Mouse (Mus musculus) lung, postnatal 0 days (tissue): ENCODE data around the gene Ensa. TPM values are rescaled to one million over a fixed set of nuclear protein-coding genes. Genes with fewer than 3 reads are reported as not detected.

Source experiments
- ATAC-seq: fragments of 200-750 bp; cut with Nextera tagmentation; 2 replicates; pipeline ENCODE4 v1.8.0; 2017; ENCODE audit warnings: moderate library complexity
- DNase-seq: peaks from one replicate; pipeline ENCODE4 v3.0.0-alpha.2; 2016; ENCODE audit warnings: low spot score
- H3K27ac ChIP-seq: fragments of 300-500 bp; sonication (generic); 2 replicates; pipeline ENCODE4 v1.5.1; 2014; ENCODE audit warnings: antibody characterized with exemption, mild to moderate bottlenecking, low read length, mixed read lengths
- H3K27me3 ChIP-seq: fragments of 300-500 bp; sonication (generic); replicated peaks from 2 replicates; pipeline ENCODE4 v1.6.1; 2014; ENCODE audit warnings: low read length, mixed read lengths; ENCODE audit not compliant: insufficient read depth
- H3K36me3 ChIP-seq: fragments of 300-500 bp; sonication (generic); 2 replicates; pipeline ENCODE4 v1.6.1; 2014; ENCODE audit warnings: low read length, mixed read lengths; ENCODE audit not compliant: insufficient read depth
- H3K4me1 ChIP-seq: fragments of 300-500 bp; sonication (generic); 2 replicates; pipeline ENCODE4 v1.6.1; 2014; ENCODE audit warnings: antibody characterized with exemption, low read depth, low read length, mixed read lengths; ENCODE audit not compliant: insufficient read depth
- H3K4me2 ChIP-seq: fragments of 300-500 bp; sonication (generic); replicated peaks from 2 replicates; pipeline ENCODE4 v1.6.1; 2014; ENCODE audit warnings: low read depth, mild to moderate bottlenecking, low read length, moderate library complexity, mixed read lengths
- H3K4me3 ChIP-seq: fragments of 300-500 bp; sonication (generic); 2 replicates; pipeline ENCODE4 v1.5.1; 2014; ENCODE audit warnings: low read depth, low read length
- H3K9ac ChIP-seq: fragments of 300-500 bp; sonication (generic); replicated peaks from 2 replicates; pipeline ENCODE4 v1.6.1; 2014; ENCODE audit warnings: low read depth, mild to moderate bottlenecking
- H3K9me3 ChIP-seq: fragments of 300-500 bp; sonication (generic); 2 replicates; pipeline ENCODE4 v1.6.1; 2016; ENCODE audit warnings: low read length, mixed read lengths
- CTCF ChIP-seq: IDR thresholded peaks from 2 replicates; pipeline ENCODE4 v1.5.1; 2016; ENCODE audit warnings: antibody characterized with exemption, mild to moderate bottlenecking
- EP300 ChIP-seq: IDR thresholded peaks from 2 replicates; pipeline ENCODE4 v1.6.1; 2016; ENCODE audit warnings: antibody characterized with exemption, mild to moderate bottlenecking, control low read depth
- WGBS: fragments of 180-500 bp; shearing (Covaris S2); extraction: QIAGEN DNeasy Blood & Tissue Kit; methylation state at CpG from one replicate; pipeline ENCODE4 v1.1.7; 2014; 5-methylcytosine and 5-hydroxymethylcytosine counted together
- polyA plus RNA-seq: library from polyadenylated mRNA; unstranded; fragments of >200 nt; fragmentation: Nextera tagmentation; extraction: Ambion mirVana; gene quantifications from 2 replicates; pipeline ENCODE4 v1.2.1, GENCODE M21; 2015

Ensa gene
- polyA plus RNA-seq, 1 experiment from 2014 or later: 52.0 TPM

- Histone ChIP-seq H3K4me2 (peak overlapping the region; percentile 47), H3K4me1 (peaks cover 52% of the 10 kb centered on the region), H3K9me3 (no peaks in the 10 kb centered on the region), H3K4me3 (peak overlapping the region; percentile 4; the same call in 1 of the 2 replicates), H3K27me3 (no peaks in the 10 kb centered on the region), H3K9ac (0 out of 2 replicates have a peak overlapping the region, but pooled peaks have one; percentile 19), H3K36me3 (no peaks in the 10 kb centered on the region), H3K27ac (peak overlapping the region; percentile 99)
- ATAC-seq (peak; percentile 61), DNase-seq (peak; percentile 89)
- TF ChIP-seq EP300 (peak; percentile 13; the same call in 1 of the 2 replicates), CTCF (no peak)
- 6% methylated on average over 6 of the region's 6 CpGs for WGBS
These were observed 50.0 kb downstream of the Ensa start for GRCm38 (mm10) chr3:95674812-95675211.

DNA sequence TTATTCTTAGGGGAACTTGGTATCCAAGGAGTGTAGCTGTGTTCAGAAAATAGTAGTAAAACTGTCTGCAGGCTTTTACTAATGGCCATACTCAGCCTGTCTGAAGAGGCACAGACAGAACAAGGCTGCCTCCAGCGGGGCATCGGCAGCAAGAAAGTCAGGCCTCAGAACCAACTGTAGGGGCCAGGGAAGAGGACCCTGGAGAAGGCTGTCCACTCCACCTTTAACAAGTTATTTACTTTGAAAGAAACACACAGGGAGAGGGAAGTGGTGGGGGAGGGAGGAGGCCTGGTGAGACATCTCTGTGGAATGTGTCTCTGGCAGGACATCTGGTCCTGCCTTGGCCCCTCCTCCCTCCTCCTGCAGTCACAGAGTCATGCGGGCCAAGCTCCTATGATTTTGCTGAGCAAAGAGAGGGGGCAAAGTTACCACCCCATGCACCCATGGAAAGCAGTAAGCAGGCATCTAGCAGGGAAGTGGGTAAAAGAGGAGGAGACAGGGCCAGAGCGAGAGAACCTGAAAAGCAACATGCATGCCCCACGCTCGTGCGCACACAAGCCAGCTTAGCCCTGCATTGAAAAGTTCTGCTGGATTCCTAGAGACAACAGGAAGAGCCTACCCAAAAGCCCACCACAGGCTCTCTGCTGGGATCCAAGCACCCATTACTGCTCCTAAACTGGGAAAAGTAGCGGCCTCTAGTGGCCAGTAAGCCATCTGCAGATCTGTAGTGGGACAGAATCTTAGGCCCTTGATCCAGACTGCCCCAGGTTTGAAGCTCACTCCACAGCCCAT lies 50.7 kb downstream of the Ensa start:
- 14% methylated on average over 7 of the region's 8 CpGs for WGBS

DNA sequence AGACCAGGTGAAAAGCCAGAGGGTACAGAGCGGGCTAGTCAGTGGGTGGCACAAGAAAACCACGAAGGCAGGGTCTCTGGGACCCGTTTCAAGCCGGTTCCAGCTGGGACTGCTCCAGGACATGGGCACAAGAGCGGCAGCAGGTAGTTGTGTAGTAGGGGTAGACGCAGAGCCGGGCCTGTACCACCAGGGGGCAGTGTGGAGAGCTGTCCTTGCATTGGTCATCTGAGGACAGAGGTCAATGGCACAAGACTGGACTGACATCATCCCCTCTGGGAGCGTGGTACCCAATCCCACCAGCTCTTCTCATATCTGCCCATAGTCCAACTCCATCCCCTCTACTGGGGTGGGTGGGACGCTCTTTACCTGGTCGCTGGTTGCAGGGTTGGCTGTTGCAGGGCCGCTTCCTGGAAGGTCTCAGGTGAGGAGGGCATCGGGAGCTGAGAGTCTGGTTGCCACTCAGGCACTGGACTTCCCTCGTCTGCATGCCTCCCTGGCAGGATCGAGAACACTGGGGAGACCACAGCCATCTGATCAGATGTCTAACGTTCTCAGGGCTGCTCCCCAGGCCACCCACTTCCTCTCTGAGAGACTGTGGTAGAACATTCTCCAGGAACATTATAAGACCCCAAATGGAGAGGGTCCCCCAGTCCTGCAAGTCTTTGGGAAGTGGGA lies 52.1 kb downstream of the Ensa start:
- no peaks in the 10 kb centered on the region for H3K27me3 ChIP-seq
- ATAC-seq (no peak), DNase-seq (peak; percentile 84)
- H3K9me3 ChIP-seq: no peaks in the 10 kb centered on the region
- H3K4me1 ChIP-seq: peaks cover 44% of the 10 kb centered on the region
- TF ChIP-seq CTCF (peak; percentile 96), EP300 (no peak)
- H3K4me3 ChIP-seq: no peak overlapping the region
- H3K36me3 ChIP-seq: no peaks in the 10 kb centered on the region; the same call in 1 of the 2 replicates
- 55% methylated on average over 15 of the region's 15 CpGs for WGBS
- peak overlapping the region; percentile 99 for H3K27ac ChIP-seq
- no peak overlapping the region for H3K9ac ChIP-seq
- 0 out of 2 replicates have a peak overlapping the region, but pooled peaks have one; percentile 47 for H3K4me2 ChIP-seq

More for the DNA sequence above, 50.7 kb downstream of the Ensa start:
- TF ChIP-seq EP300 (peak; percentile 98), CTCF (peak; percentile 86)
- peak overlapping the region; percentile 4; the same call in 1 of the 2 replicates for H3K4me3 ChIP-seq
- no peaks in the 10 kb centered on the region for H3K36me3 ChIP-seq
- H3K9ac ChIP-seq: 0 out of 2 replicates have a peak overlapping the region, but pooled peaks have one; percentile 19
- no peaks in the 10 kb centered on the region for H3K9me3 ChIP-seq
- H3K27me3 ChIP-seq: no peaks in the 10 kb centered on the region
- H3K4me2 ChIP-seq: peak overlapping the region; percentile 47
- peaks cover 52% of the 10 kb centered on the region for H3K4me1 ChIP-seq
- DNase-seq (peak; percentile 98), ATAC-seq (peak; percentile 78)
- H3K27ac ChIP-seq: peak overlapping the region; percentile 99

DNA sequence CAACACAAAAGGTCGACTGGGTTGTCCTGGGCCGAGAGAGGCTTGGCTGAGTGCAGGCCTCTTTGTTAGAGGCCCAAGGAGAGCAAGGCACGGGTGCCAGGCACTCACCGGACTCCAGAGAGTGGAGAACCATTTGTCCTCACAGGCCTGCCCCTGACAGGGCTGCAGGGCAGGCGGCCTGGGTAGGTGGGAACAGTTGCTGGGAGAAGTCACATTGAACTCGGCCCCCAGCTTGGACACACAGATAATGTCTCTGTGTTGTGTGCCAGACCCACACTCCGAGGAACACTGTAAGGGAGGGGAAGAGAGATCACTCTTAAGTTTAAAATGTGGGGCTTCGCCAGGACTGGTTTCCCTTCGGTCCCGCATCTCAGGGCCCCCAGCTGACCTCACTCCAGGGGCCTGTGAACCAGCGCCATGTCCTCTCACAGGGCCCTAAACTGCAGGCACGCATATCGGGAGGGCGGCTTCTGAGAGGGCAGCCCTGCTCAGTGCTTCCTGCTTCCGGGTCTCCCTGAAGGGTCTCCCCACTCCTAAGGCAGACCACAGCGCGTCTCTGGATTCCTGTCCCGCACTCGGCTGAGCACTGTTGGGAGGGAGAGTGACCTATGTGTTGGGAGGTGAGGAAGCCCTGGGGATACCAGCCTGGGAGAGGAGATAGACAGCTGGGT lies 52.8 kb downstream of the Ensa start:
- no peak overlapping the region for H3K4me3 ChIP-seq
- no peak overlapping the region for H3K4me2 ChIP-seq
- 75% methylated on average over 19 of the region's 19 CpGs for WGBS
- no peaks in the 10 kb centered on the region for H3K27me3 ChIP-seq
- H3K27ac ChIP-seq: no peak overlapping the region
- TF ChIP-seq EP300: no peak
- no peak for TF ChIP-seq CTCF
- H3K36me3 ChIP-seq: no peaks in the 10 kb centered on the region; the same call in 1 of the 2 replicates
- H3K4me1 ChIP-seq: peaks cover 38% of the 10 kb centered on the region
- ATAC-seq (no peak), DNase-seq (no peak)
- H3K9me3 ChIP-seq: no peaks in the 10 kb centered on the region
- H3K9ac ChIP-seq: no peak overlapping the region

- Histone ChIP-seq H3K27me3 (no peaks in the 10 kb centered on the region), H3K9me3 (no peaks in the 10 kb centered on the region), H3K36me3 (no peaks in the 10 kb centered on the region; the same call in 1 of the 2 replicates), H3K4me3 (no peak overlapping the region), H3K9ac (no peak overlapping the region), H3K4me1 (peaks cover 20% of the 10 kb centered on the region), H3K27ac (no peak overlapping the region), H3K4me2 (no peak overlapping the region)
- TF ChIP-seq CTCF (no peak), EP300 (no peak)
- ATAC-seq (no peak), DNase-seq (no peak)
- 88% methylated on average over 8 of the region's 8 CpGs for WGBS
These were observed 54.8 kb downstream of the Ensa start for GRCm38 (mm10) chr3:95679551-95679950.

DNA sequence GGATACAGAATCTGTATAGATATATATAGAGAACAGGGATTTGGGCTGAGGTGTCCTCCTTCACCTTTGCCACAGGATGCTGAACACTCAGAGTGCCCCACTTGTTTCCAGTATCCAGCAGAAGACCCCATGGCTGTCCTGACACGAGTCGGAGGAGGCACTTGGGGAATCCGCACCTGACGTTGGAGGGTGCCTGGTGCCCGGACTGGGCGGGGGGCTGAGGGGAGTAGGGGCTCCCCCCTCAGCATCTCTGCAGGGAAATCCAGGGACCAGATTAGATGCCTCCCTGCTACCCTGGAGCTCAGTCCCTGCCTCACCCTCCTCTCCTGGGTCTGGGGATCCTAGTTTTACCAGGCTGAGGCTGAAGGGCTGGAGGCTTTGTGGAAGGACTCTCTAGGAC lies 55.9 kb downstream of the Ensa start:
- H3K9ac ChIP-seq: no peak overlapping the region

More for the DNA sequence above, 55.9 kb downstream of the Ensa start:
- H3K9me3 ChIP-seq: no peaks in the 10 kb centered on the region
- no peak overlapping the region for H3K27ac ChIP-seq
- H3K36me3 ChIP-seq: no peaks in the 10 kb centered on the region; the same call in 1 of the 2 replicates
- no peaks in the 10 kb centered on the region for H3K27me3 ChIP-seq
- H3K4me3 ChIP-seq: no peak overlapping the region
- ATAC-seq (no peak), DNase-seq (no peak)
- 88% methylated on average over 6 of the region's 6 CpGs for WGBS
- TF ChIP-seq CTCF (no peak), EP300 (no peak)
- H3K4me1 ChIP-seq: peaks cover 13% of the 10 kb centered on the region
- H3K4me2 ChIP-seq: no peak overlapping the region
